Mouse (Mus musculus): ENCODE results near the gene Zfp598.
"Not testable (repeated sequence)": the region's sequence is repeated elsewhere in the genome, so short reads cannot be mapped to it uniquely, and the experiment has no call there.

Zfp598 gene

DNA sequence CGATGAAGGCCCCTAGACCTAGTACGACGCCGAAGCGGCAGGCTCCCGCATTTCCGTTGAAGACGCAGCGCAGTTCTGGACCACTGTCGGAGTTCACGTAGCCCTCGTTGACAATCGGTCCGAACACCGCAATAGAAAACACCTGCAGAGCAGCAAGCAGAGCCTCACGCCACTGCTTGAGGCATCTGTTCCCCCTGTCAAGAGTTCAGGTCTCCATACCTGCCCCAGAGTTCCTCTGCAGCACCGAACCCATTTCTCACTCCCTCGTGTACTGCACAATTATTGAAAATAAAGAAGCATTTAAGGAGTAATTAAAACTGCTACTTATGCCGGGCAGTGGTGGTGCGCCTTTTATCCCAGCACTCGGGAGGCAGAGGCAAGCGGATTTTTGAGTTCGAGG is 18.1 kb downstream of the Zfp598 start:
- DNase-seq (ENCODE audit: low spot score in 2 of 2): no peak

DNA sequence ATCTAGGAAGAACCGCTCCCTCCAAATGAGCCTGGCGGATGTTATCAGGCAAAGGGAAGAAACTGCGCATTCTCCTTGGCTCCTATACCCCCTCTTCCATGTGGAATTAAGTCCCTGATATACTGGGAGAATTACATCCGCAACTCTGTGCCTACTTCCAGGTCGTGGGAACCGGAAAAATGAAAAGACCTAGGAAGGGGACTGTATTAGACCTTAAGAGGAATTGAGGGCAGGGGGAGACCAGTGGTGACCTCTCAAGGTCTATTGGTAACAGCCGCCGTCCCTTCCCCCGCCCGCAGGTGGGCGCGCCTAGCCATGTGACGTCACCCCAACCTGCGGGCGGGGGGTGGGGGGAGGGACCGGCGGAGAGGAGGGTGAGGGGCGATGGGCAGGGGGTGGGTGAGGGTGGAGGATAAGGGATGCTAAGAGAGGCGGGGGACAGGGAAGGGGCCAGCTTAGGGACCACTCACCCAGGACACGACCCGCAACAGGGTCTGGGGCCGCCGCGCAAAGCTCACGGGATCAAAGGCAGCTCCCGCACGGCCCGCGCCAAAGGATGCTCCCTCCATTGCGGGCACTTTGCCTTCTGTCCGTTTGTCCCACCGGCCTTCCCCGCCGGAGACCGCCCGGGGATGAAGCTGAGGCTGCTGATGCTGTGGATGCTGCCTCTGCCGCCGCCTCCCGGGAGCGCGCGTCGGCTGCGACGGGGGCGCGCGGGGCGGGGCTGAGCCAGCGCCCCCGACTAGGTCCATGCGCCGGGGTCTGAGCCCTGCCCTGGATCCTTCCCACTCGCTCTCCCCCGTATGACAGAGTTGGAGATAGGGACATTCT is 20.0 kb downstream of the Zfp598 start, which contains the start of gene Syngr3:
Syngr3 (minus strand) TSS at position 705 of the 831 bp plus-strand sequence.
- no peak for DNase-seq (ENCODE audit: low spot score in 2 of 2)

DNA sequence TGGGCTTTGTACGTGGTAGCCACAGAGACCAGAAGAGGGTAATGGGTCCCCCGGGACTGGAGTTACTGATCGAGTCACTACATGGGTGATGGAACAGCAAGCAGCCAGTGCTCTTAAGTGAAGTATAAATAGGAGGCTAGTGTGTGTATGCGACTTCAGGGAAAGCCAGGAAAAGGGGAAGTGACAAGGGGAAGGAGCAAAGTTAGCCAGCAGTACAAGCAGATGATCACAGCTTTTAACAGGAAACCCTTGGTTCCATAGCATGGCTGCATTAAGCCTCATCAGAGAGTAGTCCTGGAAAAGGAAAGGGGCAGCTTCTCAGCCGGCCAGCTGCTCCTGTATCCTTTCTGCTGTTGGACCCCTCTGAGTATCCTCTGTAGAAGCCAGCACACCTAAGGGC is 22.9 kb downstream of the Zfp598 start:
- DNase-seq (ENCODE audit: low spot score in 2 of 2): no peak

DNA sequence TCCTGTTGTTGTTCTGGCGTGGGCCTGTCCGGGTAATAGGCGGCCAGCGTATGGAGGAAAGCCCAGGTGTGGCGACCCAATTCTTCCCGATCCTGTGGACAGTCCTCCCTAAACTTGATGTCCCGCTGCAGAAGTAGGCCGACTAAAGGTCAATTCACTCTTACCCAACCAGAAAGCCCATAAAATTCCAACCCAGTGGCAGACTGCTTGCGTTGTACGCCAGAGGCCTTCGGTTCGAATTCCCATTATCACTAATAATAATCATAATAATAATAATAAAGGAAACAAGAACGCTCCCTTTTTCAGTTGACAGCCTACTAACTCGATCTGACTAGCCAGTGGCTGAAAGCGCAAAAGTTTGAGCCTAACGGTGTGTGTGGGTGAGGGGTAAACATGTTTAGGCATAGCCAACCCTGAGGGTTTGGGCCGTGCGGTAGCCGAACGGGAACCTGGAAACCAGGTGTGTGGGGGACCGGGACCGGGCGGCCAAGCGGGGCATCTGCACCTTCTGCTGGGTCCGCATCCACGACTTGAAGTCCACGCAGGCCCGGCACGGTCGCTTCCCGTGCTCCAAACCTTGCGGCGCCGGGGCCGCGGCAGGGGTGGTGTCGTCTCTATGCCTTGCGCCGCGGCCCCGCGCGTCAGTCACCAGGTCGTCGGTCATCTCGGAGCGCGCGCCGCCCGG is 26.0 kb downstream of the Zfp598 start:
- no peak for DNase-seq (ENCODE audit: low spot score in 2 of 2)

DNA sequence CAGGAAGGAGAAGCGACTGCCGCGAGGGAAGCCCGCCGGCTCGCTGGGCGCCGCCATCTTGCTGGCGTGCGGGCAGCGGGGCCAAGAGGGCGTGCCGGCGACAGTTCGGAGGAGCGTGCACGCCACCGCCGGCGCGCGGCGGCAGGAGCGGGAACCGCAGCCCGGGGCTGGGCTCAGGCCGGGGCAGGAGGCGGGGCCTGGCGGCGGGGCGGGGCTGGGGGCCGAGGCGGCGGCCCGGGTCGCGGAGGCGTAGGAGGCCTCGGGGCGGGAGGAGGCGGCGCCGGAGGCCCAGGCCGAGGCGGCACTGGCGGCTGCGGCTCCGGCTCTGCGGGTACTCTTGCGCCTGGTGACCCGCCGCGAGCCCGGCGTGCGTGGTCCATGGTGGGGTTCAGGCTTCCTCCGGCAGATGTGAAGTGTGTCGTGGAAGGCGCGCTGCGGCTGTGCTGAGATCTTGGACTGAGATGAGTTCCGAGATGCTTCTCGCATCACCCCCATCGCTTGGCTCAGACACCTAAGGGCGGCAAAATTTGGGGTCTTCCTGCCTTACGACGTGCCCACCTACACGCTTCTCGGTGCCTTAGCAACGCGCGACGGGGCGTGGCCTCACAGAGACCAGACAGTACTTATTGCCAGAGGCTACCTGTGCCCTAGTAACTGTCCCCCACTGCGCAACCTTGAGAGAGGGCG is 26.7 kb downstream of the Zfp598 start, which contains the start of the genes Gfer and Noxo1:
Gfer (minus strand) TSS at position 146 of the 687 bp plus-strand sequence.
Noxo1 (plus strand) TSS at position 224 of the 687 bp plus-strand sequence.
- DNase-seq (ENCODE audit: low spot score in 2 of 2): peak; percentile 71 to 84

DNA sequence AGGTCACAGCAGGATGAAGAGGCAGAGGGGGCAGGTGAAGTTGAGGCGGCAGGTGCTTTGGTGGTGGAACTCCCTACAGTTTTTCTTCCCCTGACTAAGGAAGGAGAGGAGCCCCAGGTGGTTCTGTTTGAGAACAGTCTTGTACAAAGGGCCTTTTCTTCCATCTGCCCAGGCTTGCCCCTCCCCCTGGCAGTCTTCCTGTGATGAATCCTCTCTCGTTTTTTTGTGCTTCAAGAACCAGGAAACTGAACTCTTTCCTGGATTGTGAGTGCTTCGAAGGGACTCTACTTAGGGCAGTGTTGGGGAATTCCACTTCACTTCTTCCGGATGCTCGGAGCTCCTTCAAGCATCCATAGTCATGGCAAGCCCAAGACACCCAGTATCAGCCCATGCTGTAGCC is 28.5 kb downstream of the Zfp598 start:
- DNase-seq (ENCODE audit: low spot score in 2 of 2): no peak

DNA sequence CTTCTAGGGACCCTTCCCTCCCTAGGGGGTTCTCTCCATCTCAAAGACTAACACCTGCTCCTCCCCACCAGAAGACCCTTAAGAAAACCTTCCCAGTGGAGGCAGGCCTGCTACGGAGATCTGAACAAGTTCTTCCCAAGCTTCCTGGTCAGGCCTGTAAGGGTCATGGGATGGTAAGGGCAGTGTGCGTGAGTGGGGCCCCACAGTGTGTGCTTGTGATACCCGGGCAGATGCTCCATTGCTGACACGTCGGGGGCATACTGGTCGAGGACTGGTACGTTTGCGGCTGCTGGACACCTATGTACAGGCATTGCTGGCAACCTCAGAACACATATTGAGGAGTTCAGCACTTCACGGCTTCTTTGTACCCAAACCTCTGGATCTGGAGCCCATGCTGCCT is 29.2 kb downstream of the Zfp598 start:
- no peak for DNase-seq (ENCODE audit: low spot score in 2 of 2)

DNA sequence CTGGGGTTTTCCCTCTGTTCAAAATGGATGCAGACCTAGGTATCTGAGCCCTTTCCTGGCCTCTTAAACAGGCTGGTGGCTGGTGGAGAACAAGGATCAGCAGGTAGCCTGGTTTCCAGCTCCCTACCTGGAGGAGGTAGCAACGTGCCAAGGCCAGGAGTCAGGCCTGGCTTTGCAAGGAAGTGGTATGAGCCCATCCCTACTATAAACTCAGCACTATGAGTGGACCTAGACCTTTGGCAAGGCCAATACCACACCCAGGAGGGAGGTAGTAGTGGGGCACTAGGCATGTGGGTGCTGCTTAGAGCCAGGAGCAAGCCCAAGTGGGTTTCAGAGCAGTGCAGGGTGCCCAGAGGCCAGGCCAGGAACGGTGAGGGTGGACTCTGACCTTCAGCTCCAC is 30.0 kb downstream of the Zfp598 start:
- no peak for DNase-seq (ENCODE audit: low spot score in 2 of 2)

DNA sequence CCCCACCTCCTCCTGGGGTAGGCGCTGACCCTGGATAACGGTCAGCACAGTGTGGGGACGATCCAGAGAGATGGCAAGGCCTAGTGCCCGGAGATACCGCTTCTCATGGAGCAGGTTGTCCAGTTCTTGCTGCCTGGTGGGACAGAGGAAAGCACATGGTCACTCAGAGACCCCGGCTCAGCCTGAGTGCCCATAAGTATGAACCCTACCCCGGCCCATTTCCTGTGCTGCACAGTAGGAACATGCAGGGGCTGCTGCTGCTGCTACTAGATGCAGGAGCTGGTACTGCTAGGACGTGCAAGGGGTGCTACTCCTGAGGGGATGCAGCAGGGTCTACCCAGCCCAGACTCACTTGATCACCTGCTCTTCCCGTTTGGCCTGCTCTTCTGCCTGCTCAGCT is 31.8 kb downstream of the Zfp598 start:
- DNase-seq (ENCODE audit: low spot score in 2 of 2): no peak

DNA sequence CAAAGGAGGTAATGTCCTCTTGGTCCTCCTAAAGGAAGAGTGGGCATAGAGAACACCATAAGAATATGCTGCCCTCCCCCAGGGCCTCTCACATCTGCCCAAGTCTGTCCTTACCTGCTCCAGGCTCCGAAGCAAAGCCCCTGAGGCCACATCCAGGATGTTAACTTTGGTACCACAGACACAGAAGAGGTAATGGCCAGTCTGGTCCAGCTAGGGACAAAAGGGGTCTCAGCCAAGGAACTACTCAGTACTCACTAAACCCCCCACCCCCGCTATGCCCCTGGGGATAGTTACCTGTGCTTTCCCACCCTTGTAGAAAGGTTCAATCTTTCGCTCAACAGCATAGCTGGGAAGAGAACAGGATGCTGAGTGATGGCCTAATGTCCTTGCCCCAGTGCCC is 36.3 kb downstream of the Zfp598 start:
- no peak for DNase-seq (ENCODE audit: low spot score in 2 of 2)

DNA sequence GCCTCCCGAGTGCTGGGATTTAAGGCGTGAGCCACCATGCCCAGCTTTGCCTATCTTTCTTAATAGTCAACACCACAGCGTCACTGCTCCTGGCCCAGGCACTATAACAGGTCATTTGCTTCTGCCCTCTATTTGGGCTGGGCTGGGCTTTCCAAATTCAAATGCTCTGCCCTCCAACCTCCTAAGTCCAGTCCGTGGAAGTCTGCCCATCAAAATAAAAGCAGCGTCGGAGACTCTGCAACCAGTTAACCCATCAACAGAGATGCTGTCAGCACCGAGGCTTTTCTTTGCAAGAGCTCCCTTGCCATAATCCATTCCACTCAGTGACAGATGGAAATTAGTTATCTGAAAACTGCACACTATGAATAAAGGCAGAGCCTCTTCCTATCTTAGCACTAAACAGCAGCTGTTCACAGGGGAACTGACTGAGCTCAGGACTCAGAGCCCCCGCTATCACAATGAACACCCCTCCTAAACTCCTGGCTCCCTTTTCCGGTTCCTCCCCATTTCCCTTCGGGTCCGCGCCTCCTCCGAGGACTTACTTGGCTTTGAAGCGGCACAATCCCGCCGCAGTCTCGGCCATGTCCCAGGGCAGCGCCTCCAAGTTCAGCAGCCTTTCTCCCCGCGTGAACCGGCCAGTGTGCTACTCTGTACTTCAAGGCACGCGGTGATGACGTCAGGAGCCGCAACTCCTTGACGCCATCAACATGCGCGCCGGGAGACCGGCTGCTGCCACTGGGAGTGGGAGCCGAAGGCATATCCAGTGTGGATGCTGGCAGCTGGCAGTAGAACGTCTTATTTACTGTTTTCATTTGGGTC is 37.7 kb downstream of the Zfp598 start, which contains the start of gene Tbl3:
Tbl3 (minus strand) TSS at position 679 of the 819 bp plus-strand sequence.
- peak; percentile 86 to 88 for DNase-seq (ENCODE audit: low spot score in 2 of 2)

DNA sequence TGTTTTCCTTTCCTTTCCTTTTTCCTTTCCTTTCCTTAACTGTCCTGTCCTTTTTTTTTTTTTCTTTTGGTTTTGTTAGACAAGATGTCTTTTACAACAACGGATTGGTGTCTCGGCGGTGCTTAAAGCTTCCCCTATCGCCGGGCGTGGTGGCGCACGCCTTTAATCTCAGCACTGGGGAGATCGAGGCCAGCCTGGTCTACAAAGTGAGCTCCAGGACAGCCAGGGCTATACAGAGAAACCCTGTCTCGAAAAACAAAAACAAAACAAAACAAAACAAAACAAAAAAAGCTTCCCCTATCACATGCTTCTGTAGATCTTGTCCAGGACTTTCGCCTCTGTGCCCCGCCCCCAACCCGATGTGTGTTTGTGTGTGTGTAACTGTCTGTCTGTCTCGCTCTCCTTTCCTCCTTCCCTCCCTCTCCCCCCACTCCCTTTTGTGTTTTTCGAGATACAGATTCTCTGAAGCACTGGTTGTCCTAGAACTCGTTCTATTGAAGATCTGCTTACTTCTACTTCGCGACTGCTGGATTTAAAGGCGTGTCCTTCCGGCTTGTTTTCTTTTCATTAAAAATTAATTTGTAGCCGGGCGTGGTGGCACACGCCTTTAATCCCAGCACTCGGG is 38.4 kb downstream of the Zfp598 start:
- no peak for DNase-seq (ENCODE audit: low spot score in 2 of 2)

DNA sequence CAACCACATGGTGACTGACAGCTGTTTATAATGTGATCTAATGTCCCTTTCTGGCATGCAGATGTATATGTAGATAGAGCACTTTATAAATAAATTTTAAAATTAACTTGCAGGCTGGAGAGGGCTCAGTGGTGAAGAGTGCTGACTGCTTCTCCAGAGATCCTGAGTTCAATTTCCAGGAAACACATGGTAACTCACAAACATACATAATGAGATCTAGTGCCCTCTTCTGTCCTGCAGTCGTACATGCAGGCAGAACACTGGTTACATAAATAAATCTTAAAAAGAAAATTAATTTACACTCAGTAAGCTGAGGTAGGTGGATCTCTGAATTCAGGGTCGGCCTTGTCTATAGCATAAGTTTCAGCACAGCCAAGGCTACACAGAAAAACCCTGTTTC is 39.2 kb downstream of the Zfp598 start:
- DNase-seq (ENCODE audit: low spot score in 2 of 2): peak in 1 of 2 experiments; percentile 29

DNA sequence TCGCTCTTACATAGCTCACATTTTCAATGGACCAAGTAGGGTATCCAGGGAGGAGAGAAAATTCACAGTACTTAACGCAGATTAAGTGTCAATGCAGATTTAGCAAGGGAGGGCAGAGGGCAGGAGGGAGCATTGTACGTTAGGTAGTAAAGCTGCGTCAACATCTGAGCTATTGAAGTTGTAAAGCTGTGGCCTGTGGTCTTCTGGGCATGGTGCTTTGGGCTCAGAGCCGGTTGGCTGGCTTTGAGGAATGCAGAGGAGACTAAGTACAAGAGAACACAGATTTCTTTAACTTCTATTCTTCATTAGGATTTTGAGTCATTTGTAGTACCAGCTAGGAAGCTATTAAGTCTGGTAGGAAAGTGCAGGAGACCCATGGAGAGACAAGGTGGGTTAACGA is 46.1 kb downstream of the Zfp598 start:
- DNase-seq (ENCODE audit: low spot score in 2 of 2): no peak

DNA sequence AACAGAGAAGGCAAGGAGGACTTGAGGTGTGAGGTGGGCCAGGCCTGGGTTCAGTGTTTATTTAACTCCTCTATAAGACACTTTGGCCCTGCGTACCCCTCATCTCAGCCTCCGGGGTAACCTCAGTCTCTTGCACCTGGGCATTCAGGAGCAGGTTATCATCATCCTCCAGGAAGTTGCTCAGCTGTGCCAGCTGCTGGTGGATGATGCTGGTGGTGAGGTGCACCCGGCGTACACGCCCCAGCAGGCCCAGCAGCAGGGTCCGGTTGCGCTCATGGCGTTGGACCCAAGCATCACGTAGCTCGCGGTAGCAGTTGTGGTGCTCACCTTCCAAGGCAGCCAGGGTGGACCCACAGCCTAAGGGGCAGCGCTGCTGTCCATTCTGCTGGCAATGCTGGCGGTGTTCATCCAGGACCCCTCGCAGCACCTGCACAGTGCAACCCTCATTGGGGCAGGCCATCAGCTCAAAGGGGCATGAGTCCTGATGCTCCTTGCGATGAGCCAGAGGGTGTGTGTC is 46.7 kb downstream of the Zfp598 start:
- DNase-seq (ENCODE audit: low spot score in 2 of 2): no peak

DNA sequence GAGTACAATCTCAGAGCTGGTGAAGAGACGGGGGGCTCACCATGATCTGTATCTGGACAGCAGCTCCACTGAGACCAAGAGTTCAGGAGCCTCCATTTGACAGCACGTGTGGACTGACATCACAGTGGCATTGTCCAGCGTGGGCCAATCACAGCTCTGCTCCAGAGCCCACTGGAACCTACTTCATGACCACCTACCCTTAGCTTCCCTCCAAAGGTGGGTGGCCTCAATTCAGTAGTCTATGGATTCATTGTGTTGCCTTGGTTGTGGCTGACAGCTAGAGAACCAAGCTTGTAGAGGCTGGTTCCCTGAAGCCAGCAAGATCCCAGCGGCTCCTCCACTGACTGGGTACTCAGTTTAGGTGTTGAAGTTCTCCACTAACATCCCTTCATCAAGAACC is 48.5 kb downstream of the Zfp598 start, which contains the start of the genes Rnf151 and Rps2:
Rnf151 (minus strand) TSS at position 121 of the 400 bp plus-strand sequence.
Rps2 (plus strand) TSS at position 174 of the 400 bp plus-strand sequence.
- DNase-seq (ENCODE audit: low spot score in 2 of 2): no peak

DNA sequence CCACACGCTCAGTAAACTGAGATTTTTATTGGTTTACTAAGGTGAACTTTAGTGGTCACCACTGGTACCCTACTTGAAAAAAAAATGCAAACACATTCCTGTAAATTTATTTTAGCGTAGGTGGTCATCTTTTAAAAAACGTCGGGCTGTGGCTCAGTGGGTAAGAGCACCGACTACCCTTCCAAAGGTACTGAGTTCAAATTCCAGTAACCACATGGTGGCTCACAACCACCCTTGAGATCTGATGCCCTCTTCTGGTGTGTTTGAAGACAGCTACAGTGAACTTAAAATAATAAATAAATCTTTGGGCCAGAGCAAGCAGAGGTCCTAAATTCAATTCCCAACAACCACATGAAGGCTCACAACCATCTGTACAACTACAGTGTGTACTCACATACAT is 49.5 kb downstream of the Zfp598 start:
- not testable (repeated sequence) for DNase-seq (ENCODE audit: low spot score in 2 of 2)

DNA sequence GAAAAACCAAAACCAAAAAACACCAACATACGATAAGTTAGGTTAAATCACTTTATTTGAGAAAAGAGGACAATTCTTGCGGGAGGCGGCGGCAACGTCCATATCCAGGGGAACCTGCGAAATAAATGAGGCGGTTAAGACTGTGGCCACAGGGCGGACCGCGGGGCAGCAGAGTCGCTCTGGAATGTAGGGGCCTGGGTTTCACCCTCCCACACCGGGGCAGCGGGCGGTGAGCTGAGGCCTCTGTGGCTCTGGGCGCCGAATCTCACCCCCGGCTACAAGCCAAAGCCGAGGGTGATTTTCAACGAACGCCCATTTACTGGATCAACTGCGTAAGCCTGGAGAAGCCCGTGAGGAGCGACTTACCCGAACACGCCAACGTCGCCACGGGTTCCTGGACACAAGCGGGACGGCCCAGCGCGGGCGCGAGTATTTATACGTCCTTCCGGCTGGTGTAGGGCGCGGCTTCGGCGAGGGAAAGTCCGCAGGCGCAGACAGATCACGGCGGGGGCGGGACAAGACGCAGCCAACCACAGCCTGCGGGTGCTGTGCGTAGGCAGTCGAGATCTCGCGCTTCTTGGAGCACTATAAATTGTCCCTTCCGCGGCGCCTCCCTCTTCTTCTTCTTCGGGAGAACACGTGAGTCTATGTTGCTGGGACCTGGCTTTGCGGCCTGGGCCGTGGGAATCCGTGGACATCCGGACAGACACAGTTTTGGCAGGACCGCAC is 50.2 kb downstream of the Zfp598 start:
- DNase-seq (ENCODE audit: low spot score in 2 of 2): peak; percentile 96 to 97

DNA sequence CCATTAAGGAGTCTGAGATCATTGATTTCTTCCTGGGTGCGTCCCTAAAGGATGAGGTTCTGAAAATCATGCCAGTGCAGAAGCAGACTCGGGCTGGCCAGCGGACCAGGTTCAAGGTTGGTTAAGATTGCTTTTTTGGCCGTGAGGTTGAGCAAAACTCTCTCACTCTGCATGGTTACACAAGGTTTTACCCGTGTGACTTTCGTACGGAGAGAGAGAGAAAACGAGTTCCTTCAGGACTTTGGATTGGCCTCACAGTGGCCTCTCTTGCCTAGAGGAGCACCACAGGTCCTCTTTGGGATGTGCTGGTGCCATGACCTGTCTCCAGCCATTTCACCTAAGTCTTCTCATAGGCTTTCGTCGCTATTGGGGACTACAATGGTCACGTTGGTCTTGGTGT is 51.1 kb downstream of the Zfp598 start:
- DNase-seq (ENCODE audit: low spot score in 2 of 2): not testable (repeated sequence)

Data from thymus, postnatal 10 days (tissue).